Mouse (Mus musculus) testis, adult 2 months (tissue): Measurements from ENCODE around the gene Sez6l.

ENCODE experiments used
- CTCF ChIP-seq: fragments of 200-500 bp; IDR thresholded peaks from 2 replicates; pipeline ENCODE4 v1.5.1; 2012; ENCODE audit warnings: low read depth, mild to moderate bottlenecking, inconsistent platforms, low read length, moderate library complexity; ENCODE audit not compliant: control insufficient read depth, insufficient read depth, insufficient replicate concordance
- POLR2A ChIP-seq: fragments of 200-500 bp; IDR thresholded peaks from 2 replicates; pipeline ENCODE4 v1.6.1; 2012; ENCODE audit warnings: low read depth, mild to moderate bottlenecking, inconsistent platforms, low read length, moderate library complexity; ENCODE audit not compliant: control insufficient read depth

DNA sequence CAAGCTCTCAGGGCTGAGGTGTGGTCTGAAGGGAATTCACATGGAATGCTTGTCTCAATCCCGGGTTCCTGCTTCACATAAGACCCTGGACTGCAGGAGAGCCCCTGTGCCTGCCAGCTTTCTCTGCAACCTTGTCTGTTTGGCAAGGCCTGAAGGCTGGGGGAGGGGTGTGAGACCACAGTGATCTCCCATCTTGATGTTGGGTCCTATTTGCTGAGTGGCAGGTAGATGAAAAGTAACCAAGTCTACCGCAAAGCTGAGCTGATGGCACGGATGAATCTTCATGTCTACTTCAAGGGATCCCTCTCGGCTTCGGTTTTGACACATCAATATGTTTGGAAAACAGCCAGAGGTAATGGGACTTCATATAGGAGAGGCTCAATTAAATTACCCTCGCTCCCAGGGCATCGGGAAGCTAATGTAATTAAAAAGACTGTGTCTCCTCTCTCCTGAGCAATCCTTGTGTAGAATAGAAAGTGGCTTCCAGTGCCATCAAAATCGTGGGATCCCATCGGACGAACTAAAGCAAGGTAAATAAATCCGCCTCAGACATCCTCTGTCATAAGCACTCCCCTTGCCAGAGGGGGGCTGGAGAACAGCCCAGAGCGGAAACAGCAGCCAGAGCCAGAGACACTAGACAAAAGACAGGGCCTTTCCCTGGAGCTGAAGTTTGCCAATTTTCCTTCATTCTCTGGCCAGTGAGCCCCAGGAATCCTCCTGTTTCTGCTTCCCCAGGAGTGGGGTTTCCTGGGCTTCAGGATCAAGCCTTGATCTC, 28.0 kb downstream of the Sez6l start:
- TF ChIP-seq CTCF = no peak
- TF ChIP-seq POLR2A = no peak
